In genomic region chr2:169396294-169396693, GRCm38 (mm10) we compare ENCODE assay signal across 6 mouse cellular contexts.
"Had no signal": no experiment of that assay in that cellular context is flagged by ENCODE, and none has a peak within 500 bp of the region (broad histone marks: within the 10 kb centered on the region; RNA-seq: fewer than 3 reads in every experiment).

No protein-coding gene starts in this region.

- DNase-seq: kidney, adult 18-20 months; kidney, adult 9 months; kidney, postnatal 14 days; kidney, postnatal 4 days; right cerebral cortex, postnatal 4 days; thymus, postnatal 25 days had no signal
